Mouse (Mus musculus) ovary, postnatal 10 days (tissue): ENCODE results near the gene Ino80.
A peak's percentile ranks its signal among the peaks of the same experiment; 100 is the strongest.

Source experiments
- DNase-seq: peaks from one replicate; pipeline ENCODE4 v3.0.0; 2022; ENCODE audit warnings: low spot score

The Ino80 gene

GRCm38 (mm10) chr2:119353707-119354106 is 123.8 kb downstream of the Ino80 start:
- DNase-seq, result no peak

- peak; percentile 74 for DNase-seq
Measured at GRCm38 (mm10) chr2:119350555-119351486, 126.7 kb downstream of the Ino80 start, which contains the start of gene Chac1. Gene Chac1 (plus strand): TSS chr2:119351229.

GRCm38 (mm10) chr2:119344537-119345138 is 132.8 kb downstream of the Ino80 start:
- no peak for DNase-seq

GRCm38 (mm10) chr2:119337425-119338265 is 139.8 kb downstream of the Ino80 start:
- peak; percentile 81 for DNase-seq

- no peak for DNase-seq
Measured at GRCm38 (mm10) chr2:119336470-119336869, 141.0 kb downstream of the Ino80 start.

- no peak for DNase-seq
Measured at GRCm38 (mm10) chr2:119336002-119336401, 141.5 kb downstream of the Ino80 start.

- no peak for DNase-seq
Measured at GRCm38 (mm10) chr2:119335535-119335934, 142.0 kb downstream of the Ino80 start.

- DNase-seq, result no peak
Measured at GRCm38 (mm10) chr2:119334964-119335525, 142.4 kb downstream of the Ino80 start.

GRCm38 (mm10) chr2:119334135-119334534 is 143.4 kb downstream of the Ino80 start:
- no peak for DNase-seq

GRCm38 (mm10) chr2:119332177-119332661 is 145.3 kb downstream of the Ino80 start:
- DNase-seq, result no peak

- no peak for DNase-seq
Measured at GRCm38 (mm10) chr2:119330795-119331194, 146.7 kb downstream of the Ino80 start.

GRCm38 (mm10) chr2:119329123-119329817 is 148.2 kb downstream of the Ino80 start:
- no peak for DNase-seq

GRCm38 (mm10) chr2:119328546-119328945 is 148.9 kb downstream of the Ino80 start:
- no peak for DNase-seq

- DNase-seq, result no peak
Measured at GRCm38 (mm10) chr2:119327942-119328526, 149.5 kb downstream of the Ino80 start.

- DNase-seq, result no peak
Measured at GRCm38 (mm10) chr2:119327102-119327480, 150.4 kb downstream of the Ino80 start.

- DNase-seq, result no peak
Measured at GRCm38 (mm10) chr2:119326161-119327101, 151.1 kb downstream of the Ino80 start.

- DNase-seq, result no peak
Measured at GRCm38 (mm10) chr2:119325568-119326143, 151.8 kb downstream of the Ino80 start, which contains the start of gene Dll4. Gene Dll4 (plus strand): TSS chr2:119325784.

- no peak for DNase-seq
Measured at GRCm38 (mm10) chr2:119324576-119325318, 152.7 kb downstream of the Ino80 start.
